Mouse (Mus musculus) MEL (cell line): ENCODE measurements at regions not wholly inside any gene's neighbourhood (a gene's known extent, or its start where the extent isn't known, plus 50 kb on each side); places are given as distances from the start of the nearest gene placed in this dataset.

Experiments
- DNase-seq: peaks from one replicate; pipeline ENCODE4 v3.0.0; 2011; ENCODE audit warnings: low read depth, low spot score
- H3K27ac ChIP-seq: 2 replicates; pipeline ENCODE4 v1.5.1; 2012; ENCODE audit warnings: low read depth, mild to moderate bottlenecking, control low read depth, low read length, moderate library complexity; ENCODE audit not compliant: control insufficient read depth
- H3K27me3 ChIP-seq, 2 experiments: fragments of 150-350 bp in 1 of 2; sonication (generic) in 1 of 2; 2 replicates each; pipeline ENCODE4 v1.6.1; 2012; ENCODE audit warnings: low read length in 2 of 2, mild to moderate bottlenecking in 2 of 2, improper control_type of control experiment in 1 of 2, moderate library complexity in 1 of 2; ENCODE audit not compliant: insufficient read depth in 2 of 2, control insufficient read depth in 1 of 2
- H3K36me3 ChIP-seq, 2 experiments: 2 replicates each; pipeline ENCODE4 v1.6.1; 2012 to 2014; ENCODE audit warnings: low read length in 2 of 2, improper control_type of control experiment in 1 of 2, inconsistent platforms in 1 of 2, mild to moderate bottlenecking in 1 of 2; ENCODE audit not compliant: insufficient read depth in 2 of 2, control insufficient read depth in 1 of 2
- H3K4me1 ChIP-seq, 2 experiments: fragments of 150-350 bp in 1 of 2; sonication (generic) in 1 of 2; 2 replicates each; pipeline ENCODE4 v1.6.1; 2012; ENCODE audit warnings: low read length in 2 of 2, improper control_type of control experiment in 1 of 2, mild to moderate bottlenecking in 1 of 2; ENCODE audit not compliant: insufficient read depth in 2 of 2, control insufficient read depth in 1 of 2
- H3K4me3 ChIP-seq, 2 experiments: fragments of 150-350 bp in 1 of 2; sonication (generic) in 1 of 2; 2 replicates each; pipeline ENCODE4 v1.5.1; 2012; ENCODE audit warnings: low read depth in 2 of 2, low read length in 2 of 2, mild to moderate bottlenecking in 2 of 2, moderate library complexity in 2 of 2, control low read depth in 1 of 2, improper control_type of control experiment in 1 of 2; ENCODE audit not compliant: control insufficient read depth in 1 of 2, insufficient read depth in 1 of 2
- H3K79me2 ChIP-seq: 2 replicates; pipeline ENCODE4 v1.6.1; 2012; ENCODE audit warnings: mild to moderate bottlenecking, low read length, moderate library complexity; ENCODE audit not compliant: control insufficient read depth, poor library complexity, insufficient read depth
- H3K9ac ChIP-seq: 2 replicates; pipeline ENCODE4 v1.6.1; 2012; ENCODE audit warnings: low read depth, mild to moderate bottlenecking, control low read depth, low read length, moderate library complexity; ENCODE audit not compliant: control insufficient read depth, poor library complexity, severe bottlenecking
- H3K9me3 ChIP-seq: fragments of 150-350 bp; sonication (generic); replicated peaks from 2 replicates; pipeline ENCODE4 v1.6.1; 2012; ENCODE audit warnings: mild to moderate bottlenecking, low read length, improper control_type of control experiment, moderate library complexity; ENCODE audit not compliant: insufficient read depth
- CTCF ChIP-seq, 3 experiments: IDR thresholded peaks in 2 of 3; conservative IDR thresholded peaks in 1 of 3; 2 replicates each; pipeline ENCODE4 v1.5.1; 2011 to 2012; ENCODE audit warnings: low read length in 3 of 3, low read depth in 2 of 3, mild to moderate bottlenecking in 2 of 3, improper control_type of control experiment in 1 of 3, inconsistent platforms in 1 of 3, mixed read lengths in 1 of 3, moderate library complexity in 1 of 3; ENCODE audit not compliant: control insufficient read depth in 1 of 3, insufficient read depth in 1 of 3, poor library complexity in 1 of 3, severe bottlenecking in 1 of 3
- ETS1 ChIP-seq: IDR thresholded peaks from 2 replicates; pipeline ENCODE4 v1.6.1; 2012; ENCODE audit warnings: low read depth, mild to moderate bottlenecking, inconsistent platforms, low read length, improper control_type of control experiment, moderate library complexity
- GATA1 ChIP-seq: IDR thresholded peaks from 2 replicates; pipeline ENCODE4 v1.6.1; 2011; ENCODE audit warnings: low read depth, low read length, improper control_type of control experiment
- JUND ChIP-seq: IDR thresholded peaks from 2 replicates; pipeline ENCODE4 v1.6.1; 2011; ENCODE audit warnings: low read depth, mild to moderate bottlenecking, improper control_type of control experiment, low read length
- KAT2A ChIP-seq: conservative IDR thresholded peaks from 2 replicates; pipeline ENCODE4 v1.6.1; 2012; ENCODE audit warnings: low read depth, low read length, improper control_type of control experiment, inconsistent platforms
- MAX ChIP-seq: IDR thresholded peaks from 2 replicates; pipeline ENCODE4 v1.6.1; 2011; ENCODE audit warnings: low read length, improper control_type of control experiment
- MAZ ChIP-seq: IDR thresholded peaks from 2 replicates; pipeline ENCODE4 v1.6.1; 2012; ENCODE audit warnings: low read depth, mild to moderate bottlenecking, inconsistent platforms, low read length, improper control_type of control experiment
- MXI1 ChIP-seq: IDR thresholded peaks from 2 replicates; pipeline ENCODE4 v1.6.1; 2011; ENCODE audit warnings: mild to moderate bottlenecking, low read depth, low read length, improper control_type of control experiment
- MYC ChIP-seq: IDR thresholded peaks from 2 replicates; pipeline ENCODE4 v1.6.1; 2011; ENCODE audit warnings: low read depth, mild to moderate bottlenecking, low read length, improper control_type of control experiment, moderate library complexity
- NRF1 ChIP-seq: IDR thresholded peaks from 2 replicates; pipeline ENCODE4 v1.6.1; 2014; ENCODE audit warnings: low read depth, mild to moderate bottlenecking, inconsistent platforms, low read length, improper control_type of control experiment, moderate library complexity; ENCODE audit not compliant: poor library complexity, insufficient read depth, severe bottlenecking
- POLR2A ChIP-seq, 2 experiments: IDR thresholded peaks; 2 replicates each; pipeline ENCODE4 v1.6.1; 2011 to 2012; ENCODE audit warnings: low read length in 2 of 2, mild to moderate bottlenecking in 2 of 2, control low read depth in 1 of 2, improper control_type of control experiment in 1 of 2, low read depth in 1 of 2, moderate library complexity in 1 of 2; ENCODE audit not compliant: control insufficient read depth in 1 of 2, insufficient read depth in 1 of 2, poor library complexity in 1 of 2
- RCOR1 ChIP-seq: IDR thresholded peaks from 2 replicates; pipeline ENCODE4 v1.6.1; 2012; ENCODE audit warnings: low read depth, mild to moderate bottlenecking, inconsistent platforms, low read length, improper control_type of control experiment
- SIN3A ChIP-seq: IDR thresholded peaks from 2 replicates; pipeline ENCODE4 v1.6.1; 2012; ENCODE audit warnings: low read length, improper control_type of control experiment, inconsistent platforms
- TAL1 ChIP-seq: IDR thresholded peaks from 2 replicates; pipeline ENCODE4 v1.6.1; 2012; ENCODE audit warnings: mild to moderate bottlenecking, inconsistent platforms, low read length, moderate library complexity, mixed read lengths
- TCF12 ChIP-seq: IDR thresholded peaks from 2 replicates; pipeline ENCODE4 v1.6.1; 2014; ENCODE audit warnings: low read depth, mild to moderate bottlenecking, inconsistent platforms, low read length, improper control_type of control experiment, moderate library complexity
- UBTF ChIP-seq: IDR thresholded peaks from 2 replicates; pipeline ENCODE4 v1.6.1; 2012; ENCODE audit warnings: low read depth, mild to moderate bottlenecking, inconsistent platforms, low read length, improper control_type of control experiment, moderate library complexity, borderline replicate concordance; ENCODE audit not compliant: insufficient read depth
- ZC3H11A ChIP-seq: IDR thresholded peaks from 2 replicates; pipeline ENCODE4 v1.6.1; 2012; ENCODE audit warnings: low read depth, mild to moderate bottlenecking, inconsistent platforms, low read length, improper control_type of control experiment
- ZKSCAN1 ChIP-seq: IDR thresholded peaks from 2 replicates; pipeline ENCODE4 v1.6.1; 2012; ENCODE audit warnings: low read depth, mild to moderate bottlenecking, inconsistent platforms, low read length, improper control_type of control experiment, moderate library complexity
- ZNF384 ChIP-seq: IDR thresholded peaks from 2 replicates; pipeline ENCODE4 v1.6.1; 2012; ENCODE audit warnings: low read depth, mild to moderate bottlenecking, inconsistent platforms, low read length, improper control_type of control experiment

DNA sequence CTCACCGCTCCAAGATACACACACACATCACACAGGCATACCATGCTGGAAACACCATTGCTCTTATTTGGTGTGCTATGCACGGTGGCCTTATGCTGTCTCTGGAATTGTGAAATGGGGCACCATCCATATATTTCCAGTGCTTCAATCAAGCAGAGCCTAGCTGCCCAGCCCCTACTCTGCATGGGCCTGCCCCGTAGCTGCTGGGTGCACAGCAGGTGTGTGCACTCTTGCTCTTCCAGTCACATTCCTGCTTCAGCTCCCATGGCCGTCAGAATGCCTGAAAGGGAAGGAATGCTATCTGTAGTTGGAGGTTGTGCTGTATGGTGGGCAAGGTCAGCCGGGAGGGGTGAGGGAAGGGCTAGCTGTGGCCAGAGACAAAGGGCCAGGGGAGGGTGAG lies 144.6 kb downstream of the Efnb1 start:
- H3K9ac ChIP-seq, result no peak overlapping the region
- H3K4me1 ChIP-seq, result no peaks in the 10 kb centered on the region
- TF ChIP-seq MXI1 (no peak), TAL1 (no peak), MAX (no peak), UBTF (no peak), SIN3A (no peak), ZC3H11A (no peak), ZNF384 (no peak), GATA1 (no peak), JUND (no peak), ZKSCAN1 (no peak), NRF1 (no peak), MAZ (no peak), KAT2A (no peak), CTCF (IDR thresholded peaks at IDR 0.05 in 2 of 3, conservative IDR thresholded peaks at IDR 0.05 in 1 of 3; ENCODE audit: control insufficient read depth in 1 of 3, insufficient read depth in 1 of 3, low read depth in 2 of 3, low read length in 3 of 3, poor library complexity in 1 of 3, severe bottlenecking in 1 of 3) (no peak), MYC (no peak), POLR2A (IDR thresholded peaks at IDR 0.05; ENCODE audit: control insufficient read depth in 1 of 2, insufficient read depth in 1 of 2, low read depth in 1 of 2, low read length in 2 of 2, poor library complexity in 1 of 2) (no peak), ETS1 (no peak)
- TF ChIP-seq, all 39 proteins: peak for 0
- Histone ChIP-seq H3K27ac (no peak overlapping the region), H3K36me3 (no peaks in the 10 kb centered on the region), H3K79me2 (no peaks in the 10 kb centered on the region), H3K9me3 (no peaks in the 10 kb centered on the region), H3K4me3 (no peak overlapping the region), H3K27me3 (no peaks in the 10 kb centered on the region)
- no peak for DNase-seq

DNA sequence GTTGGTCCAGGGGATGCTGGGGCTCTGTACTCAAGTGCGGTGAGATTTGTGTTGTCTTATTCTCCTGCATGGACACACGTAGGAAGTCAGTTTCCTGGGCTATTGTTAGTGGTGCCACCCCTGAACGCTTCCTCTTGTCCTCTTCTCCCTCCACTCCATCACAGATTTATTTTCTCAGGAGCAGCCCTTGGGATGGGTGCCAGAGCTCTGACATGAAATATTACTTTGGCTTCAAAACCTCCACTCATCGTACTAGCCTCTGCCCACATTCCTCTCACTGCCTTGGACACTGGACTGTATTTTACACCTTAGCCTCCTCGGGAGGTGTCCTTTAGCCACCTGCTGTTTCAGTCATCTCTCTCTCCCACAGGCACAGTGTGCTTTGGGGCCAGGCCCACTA lies 139.6 kb downstream of the Efnb1 start:
- TF ChIP-seq RCOR1 (no peak), TCF12 (no peak), ZNF384 (no peak)
- Histone ChIP-seq H3K36me3 (no peaks in the 10 kb centered on the region), H3K4me3 (no peak overlapping the region), H3K4me1 (no peaks in the 10 kb centered on the region), H3K27me3 (no peaks in the 10 kb centered on the region), H3K9me3 (no peaks in the 10 kb centered on the region), H3K27ac (no peak overlapping the region), H3K9ac (no peak overlapping the region), H3K79me2 (no peaks in the 10 kb centered on the region)
- no peak for DNase-seq
